Mouse (Mus musculus): ENCODE data around the gene Vamp8.
A peak's percentile ranks its signal among the peaks of the same experiment; 100 is the strongest.

Vamp8 gene

GRCm38 (mm10) chr6:72350214-72350613, 40.3 kb downstream of the Vamp8 start:
- no peak for DNase-seq

- DNase-seq = peak in 1 of 2 experiments; percentile 25
Observed at GRCm38 (mm10) chr6:72348411-72348810, 42.1 kb downstream of the Vamp8 start.

- peak; percentile 85 to 90 for DNase-seq
Observed at GRCm38 (mm10) chr6:72347166-72347941, 43.1 kb downstream of the Vamp8 start, which contains the start of gene 0610030E20Rik. 0610030E20Rik (plus strand) TSS chr6:72347317.

- no peak for DNase-seq
Observed at GRCm38 (mm10) chr6:72346261-72346660, 44.2 kb downstream of the Vamp8 start.

- no peak for DNase-seq
Observed at GRCm38 (mm10) chr6:72345633-72346032, 44.9 kb downstream of the Vamp8 start.

- DNase-seq = peak; percentile 94
Observed at GRCm38 (mm10) chr6:72345074-72345567, 45.4 kb downstream of the Vamp8 start, which contains the start of gene Usp39. Usp39 (minus strand) TSS chr6:72345184.

GRCm38 (mm10) chr6:72344396-72345073, 46.0 kb downstream of the Vamp8 start:
- no peak for DNase-seq

GRCm38 (mm10) chr6:72340481-72340880, 50.0 kb downstream of the Vamp8 start:
- no peak for DNase-seq
